Mouse (Mus musculus) kidney, postnatal 25 days (tissue): Measurements from ENCODE around the gene Ralgps1.

Experiments used
- DNase-seq, 2 experiments: peaks; one replicate each; pipeline ENCODE4 v3.0.0; 2021; ENCODE audit warnings: mixed read lengths in 2 of 2

Ralgps1 gene

GRCm38 (mm10) chr2:33170777-33171565 is 200.3 kb downstream of the Ralgps1 start:
- DNase-seq, result no peak

- DNase-seq, result no peak
These were observed 201.8 kb downstream of the Ralgps1 start for GRCm38 (mm10) chr2:33169445-33169844.

GRCm38 (mm10) chr2:33167060-33167459 is 204.2 kb downstream of the Ralgps1 start:
- DNase-seq, result no peak

DNA sequence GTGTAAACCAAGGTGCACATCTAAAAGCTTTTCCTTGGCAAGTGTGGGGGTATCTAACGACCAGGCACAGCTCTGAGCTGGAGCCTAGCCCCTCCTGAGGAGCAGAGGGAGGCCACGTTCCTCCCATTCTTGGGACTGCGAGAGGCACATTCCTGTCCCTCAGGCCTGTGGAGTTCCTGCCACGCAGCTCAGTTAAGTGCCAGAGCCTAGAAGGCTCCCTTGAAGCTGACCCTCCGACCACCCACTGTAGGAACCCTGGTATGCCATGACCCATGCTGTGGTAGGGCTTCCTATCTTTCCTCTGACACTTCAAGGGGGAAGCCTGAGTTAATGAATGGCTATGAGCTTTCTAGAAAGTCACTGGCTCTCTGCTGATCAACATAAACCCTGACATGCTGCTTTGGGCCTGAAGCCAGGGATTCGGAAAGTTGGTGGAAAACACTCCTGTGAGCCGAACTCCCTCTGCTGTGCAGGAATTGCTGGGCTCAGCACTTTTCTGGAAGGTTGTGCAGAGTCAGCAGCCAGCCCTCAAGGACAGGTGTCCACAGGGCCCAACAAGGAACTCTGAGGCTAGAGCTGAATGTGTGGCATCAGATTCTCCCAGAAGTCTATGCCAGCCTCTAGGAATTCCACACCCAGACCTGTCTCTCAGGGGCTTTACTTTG is 205.4 kb downstream of the Ralgps1 start:
- DNase-seq, result peak; percentile 88 to 93

DNA sequence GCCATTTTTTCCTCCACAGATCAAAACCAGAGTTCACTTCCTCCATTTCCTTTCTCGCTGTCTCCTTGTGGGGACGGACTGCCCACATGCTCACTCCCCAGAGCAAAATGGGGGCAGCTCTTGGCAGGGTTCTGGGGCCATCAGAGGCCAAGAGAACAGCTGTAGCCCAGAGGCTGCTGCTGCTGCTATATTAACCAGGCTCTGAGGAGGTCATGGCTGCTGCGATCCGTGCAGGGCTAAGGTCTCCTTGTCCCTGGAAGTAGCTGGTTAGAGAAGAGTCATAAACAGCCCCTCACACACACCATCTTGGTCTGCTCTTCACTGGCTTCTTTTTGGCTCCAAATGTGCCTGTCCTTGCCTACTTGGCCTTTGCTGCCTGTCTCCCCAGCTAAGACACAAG is 206.1 kb downstream of the Ralgps1 start:
- peak; percentile 48 to 84 for DNase-seq

DNA sequence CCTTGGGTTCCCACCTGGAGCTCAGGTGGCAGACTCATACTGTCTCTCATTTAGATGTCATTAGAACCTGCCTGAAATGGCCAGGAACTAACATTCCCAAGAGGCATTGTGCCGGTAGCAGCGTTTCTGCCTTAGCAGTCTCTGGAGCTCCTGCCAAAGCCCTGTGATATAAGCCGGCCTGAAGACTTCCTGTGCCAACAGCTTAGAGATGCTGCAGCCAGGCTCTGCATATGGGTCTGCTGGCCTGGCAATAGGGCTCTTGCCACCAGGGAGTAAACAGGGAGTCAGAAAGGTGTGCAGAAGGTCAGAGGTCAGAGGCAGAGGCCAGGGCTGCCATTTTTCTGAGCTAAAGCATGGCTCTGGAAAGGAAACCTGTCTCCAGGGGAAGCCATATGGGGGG is 206.6 kb downstream of the Ralgps1 start:
- DNase-seq, result no peak

DNA sequence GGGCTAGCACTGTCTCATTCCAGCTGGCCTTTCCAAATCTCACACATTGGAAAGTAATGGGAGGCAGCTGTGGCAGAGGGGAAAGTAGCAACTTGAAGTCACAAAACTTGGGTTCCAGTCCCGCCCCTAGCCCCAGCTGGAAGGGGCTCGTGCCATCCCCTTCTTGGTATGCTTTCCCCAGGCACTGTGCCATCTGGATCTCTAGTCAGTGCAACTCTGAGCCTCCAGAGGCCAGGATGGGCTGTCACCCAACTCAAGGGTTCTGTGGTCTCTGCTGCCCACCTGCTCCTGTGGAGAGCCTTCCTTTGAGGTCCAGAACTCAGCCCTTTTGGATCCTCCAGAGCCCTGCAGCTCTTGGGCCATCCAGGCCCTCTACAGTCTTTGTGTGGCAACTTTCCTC is 209.2 kb downstream of the Ralgps1 start:
- DNase-seq, result no peak

- peak; percentile 52 to 80 for DNase-seq
These were observed 210.8 kb downstream of the Ralgps1 start for GRCm38 (mm10) chr2:33160326-33160973.

- DNase-seq, result no peak
These were observed 211.7 kb downstream of the Ralgps1 start for GRCm38 (mm10) chr2:33159593-33159992.

DNA sequence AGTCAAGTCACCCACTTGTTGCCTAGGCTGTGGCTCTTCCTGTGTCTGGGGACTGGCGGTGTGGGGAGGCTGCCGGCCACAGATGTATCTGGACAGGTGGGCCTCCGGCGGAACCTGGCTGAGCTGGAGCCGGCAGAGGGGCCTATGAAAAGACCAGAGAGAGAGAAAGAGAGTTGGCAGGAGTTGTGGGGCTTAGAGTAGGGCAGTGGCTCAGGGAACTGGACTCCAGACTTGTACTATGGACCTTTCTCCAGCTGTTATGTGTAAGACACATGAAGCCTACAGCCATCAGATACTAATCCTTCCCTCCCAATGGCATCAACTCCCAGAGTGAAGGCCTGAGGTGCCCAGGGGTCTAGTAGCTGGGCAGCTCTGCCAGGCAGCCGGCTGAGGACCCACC is 212.4 kb downstream of the Ralgps1 start:
- peak in 1 of 2 experiments; percentile 52 for DNase-seq

- peak; percentile 69 to 88 for DNase-seq
These were observed 215.0 kb downstream of the Ralgps1 start for GRCm38 (mm10) chr2:33156283-33156781.

DNA sequence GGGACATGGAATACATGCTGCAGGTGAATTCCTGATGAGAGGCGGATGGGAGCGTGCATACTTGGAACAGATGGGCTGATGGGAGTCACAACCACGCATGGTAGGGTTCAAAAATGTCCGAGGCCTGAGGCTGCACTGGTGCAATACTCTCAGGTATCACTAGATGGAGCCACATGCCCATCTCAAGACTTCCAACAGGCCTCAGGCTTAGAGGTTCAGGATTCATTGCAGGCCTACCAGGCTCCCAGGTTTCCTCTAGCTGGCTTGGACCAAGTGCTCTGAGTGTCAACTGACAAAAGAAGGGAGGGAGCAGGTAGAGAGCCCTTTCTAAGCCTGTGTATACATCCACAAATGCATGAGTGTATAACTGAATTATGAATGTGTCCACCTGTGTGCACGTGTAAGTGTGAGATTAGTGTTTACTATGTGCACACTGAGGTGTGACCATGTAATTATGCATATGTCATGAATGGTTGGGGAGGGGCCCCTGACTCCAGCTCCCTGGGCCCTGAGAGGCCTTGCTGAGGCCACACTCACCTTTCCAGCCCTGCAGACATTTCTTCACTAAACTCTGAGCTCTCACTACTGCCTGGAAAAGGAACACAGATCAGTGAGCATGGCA is 216.4 kb downstream of the Ralgps1 start:
- DNase-seq, result peak; percentile 78 to 86

- DNase-seq, result no peak
These were observed 224.3 kb downstream of the Ralgps1 start for GRCm38 (mm10) chr2:33146994-33147393.

GRCm38 (mm10) chr2:33143292-33143691 is 228.0 kb downstream of the Ralgps1 start:
- no peak for DNase-seq

DNA sequence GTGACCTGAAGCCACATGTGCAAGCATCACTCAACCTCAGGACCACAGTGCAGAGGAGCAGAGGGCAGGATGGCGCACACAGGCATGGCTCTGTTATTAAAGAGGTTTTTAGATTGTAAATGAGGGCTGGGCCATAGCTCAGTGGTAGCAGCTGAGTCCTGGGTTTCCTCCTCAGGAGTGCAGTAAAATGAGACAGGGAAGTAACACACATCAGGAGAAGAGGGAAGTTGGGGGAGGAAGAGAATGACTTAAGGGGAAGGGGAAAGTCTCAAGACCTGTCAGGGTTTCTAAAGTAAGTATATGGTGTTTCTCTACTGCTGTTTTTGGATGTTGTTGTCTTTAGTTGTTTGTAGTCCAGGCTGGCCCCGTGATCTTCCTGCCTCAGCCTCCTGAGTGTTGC is 232.8 kb downstream of the Ralgps1 start:
- DNase-seq, result peak in 1 of 2 experiments; percentile 20

GRCm38 (mm10) chr2:33137731-33138130 is 233.6 kb downstream of the Ralgps1 start:
- peak in 1 of 2 experiments; percentile 11 for DNase-seq

DNA sequence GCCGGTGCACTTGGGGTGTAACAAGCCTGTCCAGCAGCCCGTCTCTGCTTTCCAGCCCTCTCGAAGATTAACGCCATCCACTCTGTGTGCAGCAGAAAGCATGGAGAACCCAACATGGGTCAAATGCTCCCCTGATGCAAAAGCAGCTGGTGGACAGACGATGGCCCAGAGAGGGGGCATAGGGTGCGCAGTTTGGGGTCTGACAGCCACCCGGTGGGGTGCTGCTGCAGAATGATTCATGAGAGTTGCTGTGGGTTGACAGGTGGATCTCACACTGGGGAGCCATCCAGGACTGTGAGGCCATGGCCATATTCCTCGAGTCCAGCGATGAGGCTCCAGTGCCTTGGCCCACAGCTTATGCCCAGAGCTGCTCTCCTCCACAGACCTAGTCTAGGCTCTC is 234.0 kb downstream of the Ralgps1 start:
- peak in 1 of 2 experiments; percentile 29 for DNase-seq

GRCm38 (mm10) chr2:33136366-33136765 is 234.9 kb downstream of the Ralgps1 start:
- DNase-seq, result peak in 1 of 2 experiments; percentile 19

- DNase-seq, result no peak
These were observed 236.4 kb downstream of the Ralgps1 start for GRCm38 (mm10) chr2:33134766-33135490.

DNA sequence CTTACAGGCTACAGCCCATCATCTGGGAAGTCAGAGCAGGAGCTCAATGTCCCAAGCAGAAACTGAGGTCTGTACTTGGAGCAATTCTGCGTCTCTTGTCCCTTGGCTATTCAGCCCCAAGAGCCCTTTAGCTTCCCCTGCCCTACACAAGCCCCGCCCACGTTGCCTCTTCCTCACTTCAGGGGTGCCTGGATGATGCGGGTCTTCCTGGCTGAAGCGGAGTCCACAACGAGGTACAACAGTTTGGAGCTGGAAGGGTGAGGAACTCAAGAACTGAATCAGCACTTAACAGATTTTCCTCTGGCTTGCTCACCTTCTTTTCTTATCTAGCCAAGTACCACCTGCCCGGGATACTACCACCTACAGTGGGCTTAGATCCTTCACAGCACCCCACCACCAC is 239.0 kb downstream of the Ralgps1 start:
- no peak for DNase-seq

- DNase-seq, result peak in 1 of 2 experiments; percentile 59
These were observed 239.7 kb downstream of the Ralgps1 start, which contains the start of gene Garnl3 for GRCm38 (mm10) chr2:33131500-33132092. Garnl3 (minus strand) TSS chr2:33131654.
